Mouse (Mus musculus): ENCODE measurements around the gene Zbtb37. TPM values are rescaled to one million over a fixed set of nuclear protein-coding genes. Genes with fewer than 3 reads are reported as not detected.
A peak's percentile ranks its signal among the peaks of the same experiment; 100 is the strongest.

The Zbtb37 gene
- polyA plus RNA-seq, 1 experiment from 2014 or later, result 8.3 TPM

- Histone ChIP-seq H3K36me3 (peaks cover 2% of the 10 kb centered on the region; the same call in 1 of the 2 replicates), H3K4me1 (replicated peaks) (no peaks in the 10 kb centered on the region), H3K9ac (no peak overlapping the region), H3K4me3 (replicated peaks) (no peak overlapping the region), H3K27me3 (replicated peaks) (no peaks in the 10 kb centered on the region), H3K9me3 (no peaks in the 10 kb centered on the region), H3K27ac (peak overlapping the region; percentile 28; the same call in 1 of the 2 replicates), H3K4me2 (replicated peaks) (no peak overlapping the region)
- WGBS, result 15% methylated on average over 3 of the region's 3 CpGs
- ATAC-seq, result peak; percentile 35
These were observed 5.2 kb upstream of the Zbtb37 start for GRCm38 (mm10) chr1:161039741-161040425.

DNA sequence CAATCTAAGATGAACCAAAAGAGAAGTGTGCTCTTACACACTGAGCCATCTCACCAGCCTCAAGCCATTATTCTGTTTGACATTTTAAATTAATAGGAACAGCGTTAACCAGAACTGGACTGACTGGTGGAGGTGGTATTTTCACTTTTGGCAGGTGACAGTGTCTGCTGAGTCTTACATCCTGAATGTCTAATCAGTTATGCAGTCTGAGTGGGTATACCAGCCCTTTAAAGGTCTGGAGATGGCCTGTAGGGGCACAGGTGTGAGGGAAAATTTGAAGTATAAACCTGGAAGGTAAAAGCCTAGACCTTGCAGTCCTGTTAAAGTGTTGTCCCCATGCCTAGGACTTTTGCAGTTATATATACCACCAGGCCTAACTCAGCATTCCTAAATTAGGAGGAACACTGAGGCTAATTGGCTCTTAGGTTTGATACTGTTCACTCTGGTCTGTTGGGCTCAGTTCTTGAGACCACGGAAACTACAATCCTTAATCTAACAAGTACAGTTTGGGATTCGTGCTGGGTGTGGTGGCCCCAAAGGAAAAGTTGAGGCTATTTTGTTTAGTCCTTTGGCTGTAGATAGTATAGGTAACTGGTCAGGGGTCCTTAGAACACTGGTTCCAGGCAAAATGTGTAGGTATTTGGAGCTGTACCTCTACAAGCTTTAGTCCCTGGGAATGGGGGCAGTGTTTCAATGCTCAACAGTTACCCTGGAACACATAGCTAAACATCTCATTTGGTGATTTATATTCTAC is 4.5 kb upstream of the Zbtb37 start:
- ATAC-seq, result peak; percentile 12
- WGBS, result 14% methylated on average over 3 of the region's 3 CpGs
- Histone ChIP-seq H3K9ac (no peak overlapping the region), H3K27ac (no peak overlapping the region), H3K4me2 (replicated peaks) (no peak overlapping the region), H3K27me3 (replicated peaks) (no peaks in the 10 kb centered on the region), H3K36me3 (peaks cover 2% of the 10 kb centered on the region; the same call in 1 of the 2 replicates), H3K4me3 (replicated peaks) (no peak overlapping the region), H3K4me1 (replicated peaks) (no peaks in the 10 kb centered on the region), H3K9me3 (no peaks in the 10 kb centered on the region)

DNA sequence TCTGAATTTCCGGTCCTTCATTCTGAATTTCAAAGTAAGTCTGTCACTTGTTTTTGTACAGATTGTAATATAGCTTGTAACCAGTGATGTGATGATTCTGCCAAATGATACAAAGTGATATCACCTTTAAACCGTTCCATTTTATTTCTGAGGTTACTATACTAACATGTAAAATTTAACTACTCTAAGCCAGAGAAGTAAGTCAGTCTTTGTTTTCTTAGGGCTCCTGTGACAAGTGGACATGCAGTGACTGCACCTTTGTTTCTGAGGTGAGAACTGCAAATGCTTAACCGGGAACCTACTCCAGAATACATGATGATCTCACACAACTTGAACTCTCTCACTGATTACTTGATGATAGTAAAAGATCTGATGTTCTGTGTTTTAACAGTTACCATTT is 3.4 kb upstream of the Zbtb37 start:
- no peak for ATAC-seq
- WGBS, result 33% methylated on average over 3 of the region's 3 CpGs
- H3K27me3 ChIP-seq (replicated peaks), result no peaks in the 10 kb centered on the region
- no peak overlapping the region for H3K9ac ChIP-seq
- no peak overlapping the region for H3K4me3 ChIP-seq (replicated peaks)
- H3K27ac ChIP-seq, result no peak overlapping the region
- H3K4me2 ChIP-seq (replicated peaks), result peak overlapping the region; percentile 41
- H3K36me3 ChIP-seq, result peaks cover 2% of the 10 kb centered on the region; the same call in 1 of the 2 replicates
- no peaks in the 10 kb centered on the region for H3K9me3 ChIP-seq
- no peaks in the 10 kb centered on the region for H3K4me1 ChIP-seq (replicated peaks)

DNA sequence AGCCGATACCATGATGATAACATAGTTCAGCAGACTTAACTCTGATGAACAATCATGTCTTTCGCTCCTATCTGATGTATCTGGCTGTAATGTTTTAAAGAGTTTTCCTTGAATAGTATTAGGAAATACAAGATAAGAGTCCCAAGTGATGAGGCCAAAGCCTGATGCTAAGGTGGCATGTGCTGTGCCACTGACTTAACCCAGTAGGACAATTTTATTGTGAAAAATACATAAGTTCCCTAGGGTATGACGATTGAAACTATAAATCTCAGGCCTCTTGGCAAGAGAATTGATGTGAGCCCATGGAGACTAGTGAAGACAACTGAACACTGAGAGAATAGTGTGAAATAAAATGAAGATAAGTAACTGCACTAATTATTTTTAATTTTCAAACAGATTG is 3.0 kb upstream of the Zbtb37 start:
- no peak overlapping the region for H3K9ac ChIP-seq
- peak overlapping the region; percentile 41 for H3K4me2 ChIP-seq (replicated peaks)
- no peak for ATAC-seq
- peaks cover 2% of the 10 kb centered on the region; the same call in 1 of the 2 replicates for H3K36me3 ChIP-seq
- H3K27ac ChIP-seq, result no peak overlapping the region
- H3K9me3 ChIP-seq, result no peaks in the 10 kb centered on the region
- 21% methylated on average over 3 of the region's 3 CpGs for WGBS
- no peaks in the 10 kb centered on the region for H3K27me3 ChIP-seq (replicated peaks)
- H3K4me3 ChIP-seq (replicated peaks), result peak overlapping the region; percentile 18
- no peaks in the 10 kb centered on the region for H3K4me1 ChIP-seq (replicated peaks)

GRCm38 (mm10) chr1:161037026-161037425 is 2.4 kb upstream of the Zbtb37 start:
- Histone ChIP-seq H3K36me3 (peaks cover 2% of the 10 kb centered on the region; the same call in 1 of the 2 replicates), H3K4me2 (replicated peaks) (peak overlapping the region; percentile 57), H3K27ac (peak overlapping the region; percentile 78; the same call in 1 of the 2 replicates), H3K27me3 (replicated peaks) (no peaks in the 10 kb centered on the region), H3K4me3 (replicated peaks) (peak overlapping the region; percentile 86), H3K9ac (peak overlapping the region; percentile 70), H3K4me1 (replicated peaks) (no peaks in the 10 kb centered on the region), H3K9me3 (no peaks in the 10 kb centered on the region)
- ATAC-seq, result no peak
- WGBS, result 3% methylated on average over 1 of the region's 1 CpGs

GRCm38 (mm10) chr1:161036411-161036841 is 1.8 kb upstream of the Zbtb37 start:
- no peak for ATAC-seq
- 0% methylated on average over 5 of the region's 5 CpGs for WGBS
- Histone ChIP-seq H3K4me1 (replicated peaks) (no peaks in the 10 kb centered on the region), H3K9me3 (no peaks in the 10 kb centered on the region), H3K36me3 (peaks cover 2% of the 10 kb centered on the region; the same call in 1 of the 2 replicates), H3K4me2 (replicated peaks) (peak overlapping the region; percentile 57), H3K4me3 (replicated peaks) (peak overlapping the region; percentile 86), H3K27me3 (replicated peaks) (no peaks in the 10 kb centered on the region), H3K27ac (peak overlapping the region; percentile 78), H3K9ac (peak overlapping the region; percentile 70)

DNA sequence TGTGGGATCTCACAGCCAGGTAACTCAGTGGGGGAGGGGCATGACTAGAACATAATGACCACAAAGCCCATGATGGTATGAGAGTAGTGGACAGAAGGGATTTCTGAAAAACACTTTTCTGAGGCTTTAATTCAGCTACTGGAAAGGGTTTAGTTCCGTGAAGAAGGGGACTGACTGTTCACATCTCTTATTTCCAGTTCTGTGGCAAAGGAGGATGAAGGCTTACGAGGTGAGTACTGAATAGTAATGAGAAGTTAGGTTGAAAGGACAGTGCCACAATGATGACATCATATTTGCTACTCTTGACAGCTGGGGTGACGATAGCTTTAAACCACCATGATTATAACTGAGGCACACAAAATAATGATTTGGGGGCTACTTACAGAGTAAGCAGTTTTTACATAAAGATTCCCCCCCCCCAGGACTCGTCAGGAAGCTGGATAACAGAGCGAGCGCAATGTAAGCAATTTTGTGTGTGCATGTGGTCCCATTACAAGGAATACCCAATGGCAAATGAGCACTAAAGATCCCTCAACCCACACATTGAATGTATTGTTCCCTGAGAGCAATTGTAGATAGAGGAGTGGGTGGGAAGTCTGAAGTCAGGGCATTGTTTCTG is 1.2 kb upstream of the Zbtb37 start:
- no peak for ATAC-seq
- peaks cover 2% of the 10 kb centered on the region; the same call in 1 of the 2 replicates for H3K36me3 ChIP-seq
- no peaks in the 10 kb centered on the region for H3K9me3 ChIP-seq
- H3K9ac ChIP-seq, result peak overlapping the region; percentile 70
- H3K4me1 ChIP-seq (replicated peaks), result no peaks in the 10 kb centered on the region
- H3K27me3 ChIP-seq (replicated peaks), result no peaks in the 10 kb centered on the region
- WGBS, result under 1% methylated on average over 6 of the region's 6 CpGs
- peak overlapping the region; percentile 78 for H3K27ac ChIP-seq
- peak overlapping the region; percentile 57 for H3K4me2 ChIP-seq (replicated peaks)
- H3K4me3 ChIP-seq (replicated peaks), result peak overlapping the region; percentile 86

GRCm38 (mm10) chr1:161035281-161035785 is 684 bp upstream of the Zbtb37 start:
- H3K4me3 ChIP-seq (replicated peaks), result peak overlapping the region; percentile 86
- H3K27me3 ChIP-seq (replicated peaks), result no peaks in the 10 kb centered on the region
- peak overlapping the region; percentile 70 for H3K9ac ChIP-seq
- H3K27ac ChIP-seq, result peak overlapping the region; percentile 78
- under 1% methylated on average over 14 of the region's 14 CpGs for WGBS
- H3K4me1 ChIP-seq (replicated peaks), result no peaks in the 10 kb centered on the region
- peaks cover 2% of the 10 kb centered on the region; the same call in 1 of the 2 replicates for H3K36me3 ChIP-seq
- peak; percentile 17 for ATAC-seq
- peak overlapping the region; percentile 57 for H3K4me2 ChIP-seq (replicated peaks)
- no peaks in the 10 kb centered on the region for H3K9me3 ChIP-seq

DNA sequence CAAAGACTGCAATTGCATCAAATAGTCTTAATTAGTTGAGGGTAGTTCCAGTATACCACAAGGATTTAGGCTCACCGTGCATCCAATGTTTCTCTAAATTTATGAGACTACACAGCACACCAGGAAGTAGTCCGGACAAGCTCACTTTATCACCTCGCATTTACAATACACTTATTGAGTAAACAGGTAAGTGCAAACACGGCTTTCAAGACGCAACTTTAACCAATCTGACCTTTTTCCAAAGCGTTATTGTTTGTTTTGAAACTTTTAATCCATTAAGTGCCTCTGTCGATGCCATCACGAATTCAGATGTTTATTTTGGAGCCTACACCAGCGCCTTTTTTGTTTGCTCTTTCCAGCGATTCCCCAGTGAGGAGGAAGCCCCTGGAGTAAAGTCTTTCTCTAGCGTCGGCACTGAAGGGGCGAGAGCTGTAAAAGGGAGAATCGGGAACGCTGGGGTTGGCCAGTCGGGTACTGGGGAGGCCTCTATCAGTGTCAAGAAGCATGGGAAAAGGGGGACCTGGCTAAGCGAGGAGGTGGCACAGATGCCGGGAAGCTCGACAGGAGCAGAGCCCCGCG is 704 bp downstream of the Zbtb37 start:
- peak overlapping the region; percentile 69 for H3K4me2 ChIP-seq (replicated peaks)
- H3K36me3 ChIP-seq, result peaks cover 2% of the 10 kb centered on the region; the same call in 1 of the 2 replicates
- H3K4me1 ChIP-seq (replicated peaks), result no peaks in the 10 kb centered on the region
- no peaks in the 10 kb centered on the region for H3K27me3 ChIP-seq (replicated peaks)
- H3K9ac ChIP-seq, result peak overlapping the region; percentile 84
- peak overlapping the region; percentile 86 for H3K4me3 ChIP-seq (replicated peaks)
- peak overlapping the region; percentile 94 for H3K27ac ChIP-seq
- H3K9me3 ChIP-seq, result no peaks in the 10 kb centered on the region
- under 1% methylated on average over 21 of the region's 21 CpGs for WGBS
- ATAC-seq, result no peak

DNA sequence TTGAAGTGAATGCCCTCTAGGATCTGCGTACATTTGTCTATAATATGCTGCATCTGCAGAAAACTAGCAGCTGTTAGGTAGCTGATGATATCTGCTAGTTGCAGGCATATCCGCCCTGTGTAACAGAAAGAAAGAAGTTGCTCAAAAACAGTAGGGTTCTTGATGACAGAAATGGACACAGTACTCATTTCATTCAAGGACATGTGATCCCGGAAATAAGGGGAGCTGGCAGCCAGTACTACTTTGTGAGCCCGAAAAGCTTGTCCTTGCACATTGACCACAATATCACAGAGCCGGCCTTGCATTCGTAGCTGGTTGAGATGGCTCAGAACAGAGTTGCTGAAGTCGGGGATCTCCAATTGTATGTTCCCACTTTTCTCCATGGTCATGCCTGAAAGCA is 2.3 kb downstream of the Zbtb37 start:
- WGBS, result 92% methylated on average over 7 of the region's 7 CpGs
- Histone ChIP-seq H3K4me1 (replicated peaks) (no peaks in the 10 kb centered on the region), H3K27me3 (replicated peaks) (no peaks in the 10 kb centered on the region), H3K4me2 (replicated peaks) (no peak overlapping the region), H3K36me3 (no peaks in the 10 kb centered on the region), H3K9ac (no peak overlapping the region), H3K27ac (no peak overlapping the region), H3K4me3 (replicated peaks) (no peak overlapping the region), H3K9me3 (no peaks in the 10 kb centered on the region)
- ATAC-seq, result no peak

- Histone ChIP-seq H3K9ac (no peak overlapping the region), H3K4me3 (replicated peaks) (no peak overlapping the region), H3K4me2 (replicated peaks) (no peak overlapping the region), H3K27ac (no peak overlapping the region), H3K9me3 (no peaks in the 10 kb centered on the region), H3K36me3 (no peaks in the 10 kb centered on the region), H3K4me1 (replicated peaks) (no peaks in the 10 kb centered on the region), H3K27me3 (replicated peaks) (no peaks in the 10 kb centered on the region)
- no peak for ATAC-seq
- WGBS, result 95% methylated on average over 9 of the region's 9 CpGs
These were observed 2.8 kb downstream of the Zbtb37 start for GRCm38 (mm10) chr1:161031881-161032280.

- Histone ChIP-seq H3K4me3 (replicated peaks) (no peak overlapping the region), H3K27ac (no peak overlapping the region), H3K4me1 (replicated peaks) (no peaks in the 10 kb centered on the region), H3K9ac (no peak overlapping the region), H3K4me2 (replicated peaks) (no peak overlapping the region), H3K27me3 (replicated peaks) (no peaks in the 10 kb centered on the region), H3K36me3 (no peaks in the 10 kb centered on the region), H3K9me3 (no peaks in the 10 kb centered on the region)
- 90% methylated on average over 3 of the region's 3 CpGs for WGBS
- ATAC-seq, result no peak
These were observed 4.6 kb downstream of the Zbtb37 start for GRCm38 (mm10) chr1:161030058-161030457.
